Mouse (Mus musculus): ENCODE data around the gene Tgfbr3l. TPM values are rescaled to one million over a fixed set of nuclear protein-coding genes. Genes with fewer than 3 reads are reported as not detected.

Gene Tgfbr3l
- polyA plus RNA-seq, 1 experiment from 2014 or later = 2.8 TPM

- Histone ChIP-seq H3K9me3 (ENCODE audit: control insufficient read depth, low read length) (no peaks in the 10 kb centered on the region), H3K4me3 (ENCODE audit: low read length) (no peak overlapping the region), H3K36me3 (ENCODE audit: control insufficient read depth, insufficient read depth, low read length) (no peaks in the 10 kb centered on the region), H3K4me1 (ENCODE audit: control insufficient read depth, insufficient read depth, low read depth, low read length) (peaks cover 2% of the 10 kb centered on the region; the same call in 1 of the 2 replicates), H3K27ac (ENCODE audit: low read depth, low read length) (no peak overlapping the region), H3K27me3 (replicated peaks; ENCODE audit: control insufficient read depth, insufficient read depth, low read length) (peaks cover 14% of the 10 kb centered on the region), H3K4me2 (ENCODE audit: low read length) (no peak overlapping the region), H3K9ac (ENCODE audit: low read depth, low read length) (no peak overlapping the region)
- ATAC-seq = no peak
- 73% methylated on average over 5 of the region's 5 CpGs for WGBS
These were observed 18.2 kb upstream of the Tgfbr3l start for GRCm38 (mm10) chr8:4229784-4230183.

- WGBS = 65% methylated on average over 10 of the region's 10 CpGs
- Histone ChIP-seq H3K9ac (ENCODE audit: low read depth, low read length) (no peak overlapping the region), H3K27me3 (replicated peaks; ENCODE audit: control insufficient read depth, insufficient read depth, low read length) (peaks cover 14% of the 10 kb centered on the region), H3K4me2 (ENCODE audit: low read length) (no peak overlapping the region), H3K4me1 (ENCODE audit: control insufficient read depth, insufficient read depth, low read depth, low read length) (peaks cover 2% of the 10 kb centered on the region; the same call in 1 of the 2 replicates), H3K4me3 (ENCODE audit: low read length) (no peak overlapping the region), H3K36me3 (ENCODE audit: control insufficient read depth, insufficient read depth, low read length) (no peaks in the 10 kb centered on the region), H3K9me3 (ENCODE audit: control insufficient read depth, low read length) (no peaks in the 10 kb centered on the region), H3K27ac (ENCODE audit: low read depth, low read length) (no peak overlapping the region)
- no peak for ATAC-seq
These were observed 17.2 kb upstream of the Tgfbr3l start for GRCm38 (mm10) chr8:4230612-4231351.

GRCm38 (mm10) chr8:4237814-4238433, 10.1 kb upstream of the Tgfbr3l start:
- peak overlapping the region; percentile 66 for H3K9ac ChIP-seq (ENCODE audit: low read depth, low read length)
- peak overlapping the region; percentile 86 for H3K4me3 ChIP-seq (ENCODE audit: low read length)
- no peaks in the 10 kb centered on the region for H3K27me3 ChIP-seq (replicated peaks; ENCODE audit: control insufficient read depth, insufficient read depth, low read length)
- peak overlapping the region; percentile 92 for H3K27ac ChIP-seq (ENCODE audit: low read depth, low read length)
- H3K4me2 ChIP-seq (ENCODE audit: low read length) = peak overlapping the region; percentile 82
- ATAC-seq = peak; percentile 2
- 19% methylated on average over 15 of the region's 15 CpGs for WGBS
- H3K36me3 ChIP-seq (ENCODE audit: control insufficient read depth, insufficient read depth, low read length) = no peaks in the 10 kb centered on the region
- H3K4me1 ChIP-seq (ENCODE audit: control insufficient read depth, insufficient read depth, low read depth, low read length) = peaks cover 26% of the 10 kb centered on the region
- H3K9me3 ChIP-seq (ENCODE audit: control insufficient read depth, low read length) = no peaks in the 10 kb centered on the region

- Histone ChIP-seq H3K9me3 (ENCODE audit: control insufficient read depth, low read length) (no peaks in the 10 kb centered on the region), H3K9ac (ENCODE audit: low read depth, low read length) (peak within 1 kb of the TSS; percentile 84), H3K27ac (ENCODE audit: low read depth, low read length) (peak within 1 kb of the TSS; percentile 92), H3K27me3 (replicated peaks; ENCODE audit: control insufficient read depth, insufficient read depth, low read length) (no peaks in the 10 kb centered on the region), H3K4me1 (ENCODE audit: control insufficient read depth, insufficient read depth, low read depth, low read length) (peaks cover 26% of the 10 kb centered on the region), H3K4me3 (ENCODE audit: low read length) (peak within 1 kb of the TSS; percentile 86), H3K4me2 (ENCODE audit: low read length) (peak within 1 kb of the TSS; percentile 95), H3K36me3 (ENCODE audit: control insufficient read depth, insufficient read depth, low read length) (peaks cover 4% of the 10 kb centered on the region)
- under 1% methylated on average over 56 of the region's 71 CpGs for WGBS
- ATAC-seq = peak; percentile 95
These were observed 9.4 kb upstream of the Tgfbr3l start, which contains the start of the genes Map2k7 and Gm49320 for GRCm38 (mm10) chr8:4238434-4239192. Gene Map2k7, plus strand, starts transcription at chr8:4238740. Gene Gm49320, plus strand, starts transcription at chr8:4238865.

- WGBS = 12% methylated on average over 19 of the region's 19 CpGs
- Histone ChIP-seq H3K36me3 (ENCODE audit: control insufficient read depth, insufficient read depth, low read length) (peaks cover 12% of the 10 kb centered on the region), H3K27me3 (replicated peaks; ENCODE audit: control insufficient read depth, insufficient read depth, low read length) (no peaks in the 10 kb centered on the region), H3K9ac (ENCODE audit: low read depth, low read length) (peak overlapping the region; percentile 84), H3K27ac (ENCODE audit: low read depth, low read length) (peak overlapping the region; percentile 91), H3K4me2 (ENCODE audit: low read length) (peak overlapping the region; percentile 95), H3K4me1 (ENCODE audit: control insufficient read depth, insufficient read depth, low read depth, low read length) (peaks cover 26% of the 10 kb centered on the region), H3K4me3 (ENCODE audit: low read length) (peak overlapping the region; percentile 86), H3K9me3 (ENCODE audit: control insufficient read depth, low read length) (no peaks in the 10 kb centered on the region)
- no peak; the same call in 1 of the 2 replicates for ATAC-seq
These were observed 8.7 kb upstream of the Tgfbr3l start for GRCm38 (mm10) chr8:4239193-4239890.

GRCm38 (mm10) chr8:4245061-4245460, 3.0 kb upstream of the Tgfbr3l start:
- Histone ChIP-seq H3K4me1 (ENCODE audit: control insufficient read depth, insufficient read depth, low read depth, low read length) (peaks cover 13% of the 10 kb centered on the region), H3K36me3 (ENCODE audit: control insufficient read depth, insufficient read depth, low read length) (peaks cover 51% of the 10 kb centered on the region), H3K9me3 (ENCODE audit: control insufficient read depth, low read length) (no peaks in the 10 kb centered on the region), H3K4me3 (ENCODE audit: low read length) (no peak overlapping the region), H3K9ac (ENCODE audit: low read depth, low read length) (no peak overlapping the region), H3K27me3 (replicated peaks; ENCODE audit: control insufficient read depth, insufficient read depth, low read length) (no peaks in the 10 kb centered on the region), H3K4me2 (ENCODE audit: low read length) (no peak overlapping the region), H3K27ac (ENCODE audit: low read depth, low read length) (no peak overlapping the region)
- no peak for ATAC-seq
- 92% methylated on average over 5 of the region's 5 CpGs for WGBS

GRCm38 (mm10) chr8:4245737-4246136, 2.3 kb upstream of the Tgfbr3l start:
- Histone ChIP-seq H3K9ac (ENCODE audit: low read depth, low read length) (no peak overlapping the region), H3K36me3 (ENCODE audit: control insufficient read depth, insufficient read depth, low read length) (peaks cover 52% of the 10 kb centered on the region)
- WGBS = 82% methylated on average over 12 of the region's 13 CpGs

GRCm38 (mm10) chr8:4247241-4247640, 773 bp upstream of the Tgfbr3l start:
- Histone ChIP-seq H3K4me1 (ENCODE audit: control insufficient read depth, insufficient read depth, low read depth, low read length) (peaks cover under 1% of the 10 kb centered on the region), H3K36me3 (ENCODE audit: control insufficient read depth, insufficient read depth, low read length) (peaks cover 52% of the 10 kb centered on the region)
- 94% methylated on average over 8 of the region's 8 CpGs for WGBS

More at GRCm38 (mm10) chr8:4245737-4246136, 2.3 kb upstream of the Tgfbr3l start:
- Histone ChIP-seq H3K4me1 (ENCODE audit: control insufficient read depth, insufficient read depth, low read depth, low read length) (peaks cover 6% of the 10 kb centered on the region; the same call in 1 of the 2 replicates), H3K4me3 (ENCODE audit: low read length) (no peak overlapping the region), H3K4me2 (ENCODE audit: low read length) (no peak overlapping the region), H3K27me3 (replicated peaks; ENCODE audit: control insufficient read depth, insufficient read depth, low read length) (no peaks in the 10 kb centered on the region), H3K27ac (ENCODE audit: low read depth, low read length) (no peak overlapping the region), H3K9me3 (ENCODE audit: control insufficient read depth, low read length) (no peaks in the 10 kb centered on the region)
- ATAC-seq = no peak

More at GRCm38 (mm10) chr8:4247241-4247640, 773 bp upstream of the Tgfbr3l start:
- Histone ChIP-seq H3K27me3 (replicated peaks; ENCODE audit: control insufficient read depth, insufficient read depth, low read length) (no peaks in the 10 kb centered on the region), H3K4me3 (ENCODE audit: low read length) (no peak overlapping the region), H3K4me2 (ENCODE audit: low read length) (no peak overlapping the region), H3K9ac (ENCODE audit: low read depth, low read length) (no peak overlapping the region), H3K27ac (ENCODE audit: low read depth, low read length) (no peak overlapping the region), H3K9me3 (ENCODE audit: control insufficient read depth, low read length) (no peaks in the 10 kb centered on the region)
- no peak for ATAC-seq
